In the genomic region with DNA sequence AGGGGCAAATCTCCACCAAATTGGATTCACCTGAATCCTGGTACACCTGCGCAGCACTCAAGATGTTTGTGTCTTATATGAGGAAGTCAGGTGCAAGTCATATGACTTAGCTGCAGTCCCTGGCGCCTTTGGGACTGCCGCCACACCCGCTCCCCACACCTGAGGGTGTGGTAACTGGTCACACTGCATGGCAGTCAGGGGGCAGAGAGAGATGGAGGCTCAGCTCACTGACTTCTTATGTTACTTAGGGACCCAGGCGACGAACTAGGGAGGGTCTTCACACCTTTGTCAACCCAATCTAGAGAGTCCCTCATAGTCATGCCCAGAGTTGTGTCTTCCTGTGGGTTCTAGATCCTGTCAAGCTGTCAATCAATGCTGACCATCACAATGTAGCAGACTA, we compare ENCODE assay signal across 8 mouse cellular contexts.
DNase-seq lines count a peak whose midpoint lies in the region; ATAC-seq and TF ChIP-seq lines count a peak whose summit lies in the region.
"Not testable (repeated sequence)": the region's sequence is repeated elsewhere in the genome, so short reads cannot be mapped to it uniquely, and the experiment has no call there.

No protein-coding gene starts in this region.

- not testable (repeated sequence) for TF ChIP-seq POLR2A in heart, adult 2 months (IDR thresholded peaks at IDR 0.05; ENCODE audit: insufficient read depth, low read depth, low read length)

- not testable (repeated sequence) for H3K4me2 ChIP-seq in forebrain, embryonic 14.5 days (ENCODE audit: low read length); hindbrain, embryonic 14.5 days (replicated peaks); intestine, embryonic 15.5 days (replicated peaks); lung, embryonic 14.5 days; midbrain, embryonic 14.5 days (ENCODE audit: low read length); midbrain, postnatal 0 days (ENCODE audit: low read depth, low read length, poor library complexity, severe bottlenecking); stomach, postnatal 0 days (replicated peaks; ENCODE audit: low read depth)

- H3K27me3 ChIP-seq in forebrain, embryonic 14.5 days (replicated peaks; ENCODE audit: control insufficient read depth, insufficient read depth, low read length); heart, adult 2 months (ENCODE audit: control insufficient read depth, insufficient read depth, low read length); hindbrain, embryonic 14.5 days (ENCODE audit: control insufficient read depth, insufficient read depth, low read length); intestine, embryonic 15.5 days (replicated peaks); lung, embryonic 14.5 days (ENCODE audit: insufficient read depth, low read length); midbrain, embryonic 14.5 days (ENCODE audit: control insufficient read depth, insufficient read depth, low read length); midbrain, postnatal 0 days (ENCODE audit: insufficient read depth, low read length); stomach, postnatal 0 days (ENCODE audit: control insufficient read depth, insufficient read depth, low read length): not testable (repeated sequence)

- intact Hi-C loops in heart, adult 2 months (cut with DNase I) = loop anchor here (1.0 to 5.0 kb wide), 2 partner anchors 69 to 213 kb away; no protein-coding TSS in a partner anchor

- 92% methylated on average over 6 of the region's 6 CpGs for WGBS in forebrain, embryonic 14.5 days
- 91% methylated on average over 6 of the region's 6 CpGs for WGBS in heart, adult 2 months
- 90% methylated on average over 6 of the region's 6 CpGs for WGBS in hindbrain, embryonic 14.5 days
- WGBS in intestine, embryonic 15.5 days = 81% methylated on average over 6 of the region's 6 CpGs
- 80% methylated on average over 6 of the region's 6 CpGs for WGBS in lung, embryonic 14.5 days
- 92% methylated on average over 6 of the region's 6 CpGs for WGBS in midbrain, embryonic 14.5 days
- WGBS in midbrain, postnatal 0 days = 94% methylated on average over 6 of the region's 6 CpGs
- WGBS in stomach, postnatal 0 days = 62% methylated on average over 6 of the region's 6 CpGs

- DNase-seq in forebrain, embryonic 14.5 days (ENCODE audit: low spot score); heart, adult 2 months; hindbrain, embryonic 14.5 days (ENCODE audit: low spot score); lung, embryonic 14.5 days; midbrain, embryonic 14.5 days; midbrain, postnatal 0 days (ENCODE audit: low spot score): not testable (repeated sequence)
- peak; percentile 72 for DNase-seq in stomach, postnatal 0 days (ENCODE audit: low spot score)

- H3K9me3 ChIP-seq in forebrain, embryonic 14.5 days (replicated peaks; ENCODE audit: control insufficient read depth, low read length); hindbrain, embryonic 14.5 days (ENCODE audit: control insufficient read depth, low read length); intestine, embryonic 15.5 days; lung, embryonic 14.5 days (ENCODE audit: low read depth, low read length); midbrain, embryonic 14.5 days (ENCODE audit: control insufficient read depth, low read length); midbrain, postnatal 0 days (ENCODE audit: low read length); stomach, postnatal 0 days (ENCODE audit: control insufficient read depth, low read length): not testable (repeated sequence)

- H3K36me3 ChIP-seq in forebrain, embryonic 14.5 days (ENCODE audit: control insufficient read depth, insufficient read depth, low read length); heart, adult 2 months (ENCODE audit: control insufficient read depth, insufficient read depth, low read length); hindbrain, embryonic 14.5 days (replicated peaks; ENCODE audit: control insufficient read depth, insufficient read depth); intestine, embryonic 15.5 days; lung, embryonic 14.5 days (ENCODE audit: insufficient read depth); midbrain, embryonic 14.5 days (ENCODE audit: control insufficient read depth, insufficient read depth, low read length); midbrain, postnatal 0 days (ENCODE audit: insufficient read depth, low read length); stomach, postnatal 0 days (ENCODE audit: control insufficient read depth, insufficient read depth, low read length): not testable (repeated sequence)

- H3K27ac ChIP-seq in forebrain, embryonic 14.5 days (ENCODE audit: low read depth, low read length); intestine, embryonic 15.5 days; lung, embryonic 14.5 days (ENCODE audit: low read depth): not testable (repeated sequence)
- H3K27ac ChIP-seq in heart, adult 2 months = peak overlapping the region; percentile 33; the same call in 1 of the 2 replicates
- H3K27ac ChIP-seq in hindbrain, embryonic 14.5 days = 0 out of 2 replicates have a peak overlapping the region, but pooled peaks have one; percentile 12
- H3K27ac ChIP-seq in midbrain, embryonic 14.5 days (replicated peaks; ENCODE audit: low read depth, low read length) = peak overlapping the region; percentile 37; the same call in 1 of the 2 replicates
- H3K27ac ChIP-seq in midbrain, postnatal 0 days (ENCODE audit: low read depth, low read length) = 0 out of 2 replicates have a peak overlapping the region, but pooled peaks have one; percentile 32
- H3K27ac ChIP-seq in stomach, postnatal 0 days (replicated peaks) = peak overlapping the region; percentile 36

- not testable (repeated sequence) for H3K4me1 ChIP-seq in forebrain, embryonic 14.5 days (ENCODE audit: control insufficient read depth, insufficient read depth, low read length); lung, embryonic 14.5 days (ENCODE audit: insufficient read depth); midbrain, postnatal 0 days (ENCODE audit: insufficient read depth, low read length); stomach, postnatal 0 days (replicated peaks; ENCODE audit: control insufficient read depth, insufficient read depth)
- H3K4me1 ChIP-seq in heart, adult 2 months (ENCODE audit: control insufficient read depth, insufficient read depth, low read length) = peaks cover 11% of the 10 kb centered on the region
- peaks cover 17% of the 10 kb centered on the region for H3K4me1 ChIP-seq in hindbrain, embryonic 14.5 days (replicated peaks; ENCODE audit: control insufficient read depth, insufficient read depth, low read length)
- peaks cover 18% of the 10 kb centered on the region for H3K4me1 ChIP-seq in intestine, embryonic 15.5 days (replicated peaks)
- H3K4me1 ChIP-seq in midbrain, embryonic 14.5 days (ENCODE audit: control insufficient read depth, insufficient read depth, low read length) = peaks cover 22% of the 10 kb centered on the region

- not testable (repeated sequence) for TF ChIP-seq CTCF in heart, adult 2 months (IDR thresholded peaks at IDR 0.05); lung, embryonic 14.5 days (IDR thresholded peaks at IDR 0.05; ENCODE audit: low read depth); midbrain, postnatal 0 days (IDR thresholded peaks at IDR 0.05); stomach, postnatal 0 days (IDR thresholded peaks at IDR 0.05; ENCODE audit: low read depth)

- H3K79me2 ChIP-seq in heart, adult 2 months (replicated peaks; ENCODE audit: control insufficient read depth, insufficient read depth, low read length) = not testable (repeated sequence)

- 0 out of 2 replicates have a peak, but pooled peaks have one; percentile 7 for ATAC-seq in forebrain, embryonic 14.5 days
- not testable (repeated sequence) for ATAC-seq in hindbrain, embryonic 14.5 days (ENCODE audit: low FRiP score); midbrain, embryonic 14.5 days (ENCODE audit: low FRiP score, low TSS enrichment); midbrain, postnatal 0 days (ENCODE audit: low FRiP score)
- ATAC-seq in intestine, embryonic 15.5 days = peak; percentile 48
- ATAC-seq in lung, embryonic 14.5 days (ENCODE audit: insufficient read depth) = peak; percentile 28; the same call in 1 of the 2 replicates
- ATAC-seq in stomach, postnatal 0 days (ENCODE audit: low FRiP score, low TSS enrichment) = peak; percentile 66

- not testable (repeated sequence) for H3K9ac ChIP-seq in forebrain, embryonic 14.5 days (ENCODE audit: low read length); heart, adult 2 months (ENCODE audit: low read depth, low read length); hindbrain, embryonic 14.5 days; intestine, embryonic 15.5 days; lung, embryonic 14.5 days; midbrain, embryonic 14.5 days (replicated peaks; ENCODE audit: low read length); midbrain, postnatal 0 days (replicated peaks; ENCODE audit: low read length, poor library complexity, severe bottlenecking); stomach, postnatal 0 days (ENCODE audit: low read length)

- H3K4me3 ChIP-seq in forebrain, embryonic 14.5 days (ENCODE audit: low read depth, low read length); heart, adult 2 months; hindbrain, embryonic 14.5 days (replicated peaks; ENCODE audit: low read length); intestine, embryonic 15.5 days (replicated peaks); lung, embryonic 14.5 days (ENCODE audit: low read depth, low read length); midbrain, embryonic 14.5 days (replicated peaks; ENCODE audit: low read depth, low read length); midbrain, postnatal 0 days (ENCODE audit: low read depth, low read length); stomach, postnatal 0 days (ENCODE audit: low read depth, low read length): not testable (repeated sequence)

- TF ChIP-seq EP300 in heart, adult 2 months (IDR thresholded peaks at IDR 0.05; ENCODE audit: insufficient read depth, low read depth, low read length); stomach, postnatal 0 days (optimal IDR thresholded peaks at IDR 0.05): not testable (repeated sequence)
